Mouse (Mus musculus) midbrain, embryonic 13.5 days (tissue): ENCODE measurements around the gene Nudt9. TPM values are rescaled to one million over a fixed set of nuclear protein-coding genes. Genes with fewer than 3 reads are reported as not detected.

Experiments
- ATAC-seq: fragments of 200-750 bp; cut with Nextera tagmentation; 2 replicates; pipeline ENCODE4 v1.8.0; 2017; ENCODE audit warnings: mild to moderate bottlenecking, moderate TSS enrichment, moderate library complexity
- H3K27ac ChIP-seq: fragments of 300-500 bp; sonication (generic); 2 replicates; pipeline ENCODE4 v1.5.1; 2015; ENCODE audit warnings: inconsistent platforms, mild to moderate bottlenecking, moderate library complexity
- H3K27me3 ChIP-seq: fragments of 300-500 bp; sonication (generic); 2 replicates; pipeline ENCODE4 v1.6.1; 2015; ENCODE audit warnings: mild to moderate bottlenecking, inconsistent platforms
- H3K36me3 ChIP-seq: fragments of 300-500 bp; sonication (generic); 2 replicates; pipeline ENCODE4 v1.6.1; 2015; ENCODE audit warnings: mild to moderate bottlenecking, inconsistent platforms
- H3K4me1 ChIP-seq: fragments of 300-500 bp; sonication (generic); replicated peaks from 2 replicates; pipeline ENCODE4 v1.6.1; 2015; ENCODE audit warnings: inconsistent platforms
- H3K4me2 ChIP-seq: fragments of 300-500 bp; sonication (generic); replicated peaks from 2 replicates; pipeline ENCODE4 v1.6.1; 2015; ENCODE audit warnings: moderate library complexity, mild to moderate bottlenecking, inconsistent platforms
- H3K4me3 ChIP-seq: fragments of 300-500 bp; sonication (generic); replicated peaks from 2 replicates; pipeline ENCODE4 v1.5.1; 2015; ENCODE audit warnings: mild to moderate bottlenecking, inconsistent platforms
- H3K9ac ChIP-seq: fragments of 300-500 bp; sonication (generic); replicated peaks from 2 replicates; pipeline ENCODE4 v1.6.1; 2015; ENCODE audit warnings: mild to moderate bottlenecking, inconsistent platforms
- H3K9me3 ChIP-seq: fragments of 300-500 bp; sonication (generic); 2 replicates; pipeline ENCODE4 v1.6.1; 2016; ENCODE audit warnings: mild to moderate bottlenecking, inconsistent platforms
- WGBS: fragments of 180-500 bp; shearing (Covaris S2); methylation state at CpG from one replicate; pipeline ENCODE4 v1.1.7; 2015; 5-methylcytosine and 5-hydroxymethylcytosine counted together
- polyA plus RNA-seq: library from polyadenylated mRNA; unstranded; fragments of >200 nt; fragmentation: Nextera tagmentation; extraction: Ambion mirVana; gene quantifications from 2 replicates; pipeline ENCODE4 v1.2.1, GENCODE M21; 2015

The Nudt9 gene
- polyA plus RNA-seq, 1 experiment from 2014 or later: 58.2 TPM

- Histone ChIP-seq H3K9ac (no peak overlapping the region), H3K4me2 (no peak overlapping the region), H3K27me3 (no peaks in the 10 kb centered on the region), H3K4me3 (no peak overlapping the region), H3K4me1 (peaks cover 8% of the 10 kb centered on the region; the same call in 1 of the 2 replicates), H3K36me3 (no peaks in the 10 kb centered on the region), H3K27ac (no peak overlapping the region), H3K9me3 (no peaks in the 10 kb centered on the region)
- WGBS: 86% methylated on average over 16 of the region's 16 CpGs
- no peak for ATAC-seq
These were observed 50.2 kb downstream of the Nudt9 start for GRCm38 (mm10) chr5:104096078-104096938.

- Histone ChIP-seq H3K4me1 (peaks cover 24% of the 10 kb centered on the region), H3K9ac (no peak overlapping the region), H3K36me3 (no peaks in the 10 kb centered on the region), H3K27ac (peak overlapping the region; percentile 44), H3K4me3 (no peak overlapping the region), H3K4me2 (no peak overlapping the region), H3K9me3 (no peaks in the 10 kb centered on the region), H3K27me3 (peaks cover 21% of the 10 kb centered on the region)
- ATAC-seq: peak; percentile 69
- WGBS: 12% methylated on average over 10 of the region's 10 CpGs
These were observed 55.8 kb downstream of the Nudt9 start for GRCm38 (mm10) chr5:104101678-104102531.

GRCm38 (mm10) chr5:104103171-104103570 lies 57.1 kb downstream of the Nudt9 start:
- Histone ChIP-seq H3K36me3 (no peaks in the 10 kb centered on the region), H3K9me3 (no peaks in the 10 kb centered on the region), H3K4me3 (no peak overlapping the region), H3K27me3 (peaks cover 32% of the 10 kb centered on the region), H3K27ac (no peak overlapping the region), H3K4me1 (peaks cover 27% of the 10 kb centered on the region), H3K9ac (no peak overlapping the region), H3K4me2 (no peak overlapping the region)
- WGBS: 79% methylated on average over 4 of the region's 4 CpGs
- ATAC-seq: no peak

GRCm38 (mm10) chr5:104104111-104104510 lies 58.0 kb downstream of the Nudt9 start:
- Histone ChIP-seq H3K4me3 (no peak overlapping the region), H3K36me3 (no peaks in the 10 kb centered on the region), H3K4me2 (no peak overlapping the region), H3K27me3 (peaks cover 35% of the 10 kb centered on the region), H3K4me1 (peaks cover 33% of the 10 kb centered on the region), H3K27ac (no peak overlapping the region), H3K9ac (no peak overlapping the region), H3K9me3 (no peaks in the 10 kb centered on the region)
- ATAC-seq: no peak
- 44% methylated on average over 2 of the region's 2 CpGs for WGBS

GRCm38 (mm10) chr5:104108127-104108875 lies 62.2 kb downstream of the Nudt9 start:
- Histone ChIP-seq H3K4me3 (peak overlapping the region; percentile 33), H3K36me3 (no peaks in the 10 kb centered on the region), H3K27ac (peak overlapping the region; percentile 79), H3K9ac (peak overlapping the region; percentile 50; the same call in 1 of the 2 replicates), H3K4me2 (peak overlapping the region; percentile 53), H3K4me1 (peaks cover 59% of the 10 kb centered on the region), H3K9me3 (no peaks in the 10 kb centered on the region), H3K27me3 (peaks cover 44% of the 10 kb centered on the region)
- WGBS: 41% methylated on average over 11 of the region's 11 CpGs
- ATAC-seq: peak; percentile 53

- H3K27ac ChIP-seq: peak overlapping the region; percentile 79
- ATAC-seq: peak; percentile 70
- peaks cover 46% of the 10 kb centered on the region for H3K27me3 ChIP-seq
- H3K4me1 ChIP-seq: peaks cover 62% of the 10 kb centered on the region
- H3K36me3 ChIP-seq: no peaks in the 10 kb centered on the region
- H3K9me3 ChIP-seq: no peaks in the 10 kb centered on the region
- peak overlapping the region; percentile 53 for H3K4me2 ChIP-seq
- 5% methylated on average over 18 of the region's 18 CpGs for whole genome bisulfite sequencing
- H3K9ac ChIP-seq: peak overlapping the region; percentile 50
- H3K4me3 ChIP-seq: peak overlapping the region; percentile 33
These were observed 62.8 kb downstream of the Nudt9 start for GRCm38 (mm10) chr5:104108879-104109369.

- Histone ChIP-seq H3K27me3 (peaks cover 46% of the 10 kb centered on the region), H3K36me3 (no peaks in the 10 kb centered on the region), H3K4me1 (peaks cover 63% of the 10 kb centered on the region), H3K27ac (peak overlapping the region; percentile 79), H3K4me2 (peak overlapping the region; percentile 53), H3K4me3 (peak overlapping the region; percentile 33), H3K9ac (peak overlapping the region; percentile 50; the same call in 1 of the 2 replicates), H3K9me3 (no peaks in the 10 kb centered on the region)
- no peak for ATAC-seq
- 29% methylated on average over 3 of the region's 3 CpGs for WGBS
These were observed 63.4 kb downstream of the Nudt9 start for GRCm38 (mm10) chr5:104109516-104109915.

- no peaks in the 10 kb centered on the region for H3K36me3 ChIP-seq
- no peak overlapping the region; the same call in 1 of the 2 replicates for H3K9ac ChIP-seq
- peaks cover 69% of the 10 kb centered on the region for H3K4me1 ChIP-seq
- peak overlapping the region; percentile 79 for H3K27ac ChIP-seq
- 3% methylated on average over 9 of the region's 9 CpGs for WGBS
- ATAC-seq: peak; percentile 80
- peak overlapping the region; percentile 39 for H3K4me2 ChIP-seq
- no peaks in the 10 kb centered on the region for H3K9me3 ChIP-seq
- H3K27me3 ChIP-seq: peaks cover 44% of the 10 kb centered on the region
- no peak overlapping the region for H3K4me3 ChIP-seq
These were observed 64.2 kb downstream of the Nudt9 start for GRCm38 (mm10) chr5:104110171-104110920.

GRCm38 (mm10) chr5:104112016-104112415 lies 65.9 kb downstream of the Nudt9 start:
- WGBS: 22% methylated on average over 9 of the region's 9 CpGs
- Histone ChIP-seq H3K4me1 (peaks cover 70% of the 10 kb centered on the region), H3K27ac (peak overlapping the region; percentile 79; the same call in 1 of the 2 replicates), H3K9me3 (no peaks in the 10 kb centered on the region), H3K36me3 (no peaks in the 10 kb centered on the region), H3K4me2 (no peak overlapping the region), H3K27me3 (peaks cover 39% of the 10 kb centered on the region), H3K4me3 (0 out of 2 replicates have a peak overlapping the region, but pooled peaks have one; percentile 14), H3K9ac (no peak overlapping the region)
- ATAC-seq: no peak

GRCm38 (mm10) chr5:104112511-104112910 lies 66.4 kb downstream of the Nudt9 start:
- H3K4me1 ChIP-seq: peaks cover 70% of the 10 kb centered on the region
- 38% methylated on average over 5 of the region's 5 CpGs for WGBS
- no peaks in the 10 kb centered on the region for H3K36me3 ChIP-seq
- H3K4me3 ChIP-seq: peak overlapping the region; percentile 14; the same call in 1 of the 2 replicates
- H3K9me3 ChIP-seq: no peaks in the 10 kb centered on the region
- H3K27ac ChIP-seq: 0 out of 2 replicates have a peak overlapping the region, but pooled peaks have one; percentile 4
- H3K4me2 ChIP-seq: peak overlapping the region; percentile 19; the same call in 1 of the 2 replicates
- H3K27me3 ChIP-seq: peaks cover 36% of the 10 kb centered on the region
- H3K9ac ChIP-seq: no peak overlapping the region
- no peak for ATAC-seq
